Mouse (Mus musculus) limb, embryonic 12.5 days (tissue): ENCODE measurements around the gene Pkn3. TPM values are rescaled to one million over a fixed set of nuclear protein-coding genes. Genes with fewer than 3 reads are reported as not detected.

ENCODE experiments used
- ATAC-seq: fragments of 200-750 bp; cut with Nextera tagmentation; 2 replicates; pipeline ENCODE4 v1.8.0; 2017; ENCODE audit warnings: low read depth, moderate TSS enrichment; ENCODE audit not compliant: insufficient number of reproducible peaks, insufficient read depth, low FRiP score, low TSS enrichment
- H3K27ac ChIP-seq: fragments of 300-500 bp; sonication (generic); 2 replicates; pipeline ENCODE4 v1.5.1; 2016; ENCODE audit warnings: mild to moderate bottlenecking, moderate library complexity
- H3K27me3 ChIP-seq: fragments of 300-500 bp; sonication (generic); 2 replicates; pipeline ENCODE4 v1.6.1; 2016; ENCODE audit warnings: mild to moderate bottlenecking, moderate library complexity
- H3K36me3 ChIP-seq: fragments of 300-500 bp; sonication (generic); 2 replicates; pipeline ENCODE4 v1.6.1; 2016; ENCODE audit warnings: mild to moderate bottlenecking, moderate library complexity
- H3K4me1 ChIP-seq: fragments of 300-500 bp; sonication (generic); replicated peaks from 2 replicates; pipeline ENCODE4 v1.6.1; 2016
- H3K4me2 ChIP-seq: fragments of 300-500 bp; sonication (generic); 2 replicates; pipeline ENCODE4 v1.6.1; 2016; ENCODE audit warnings: mild to moderate bottlenecking, moderate library complexity
- H3K4me3 ChIP-seq: fragments of 300-500 bp; sonication (generic); replicated peaks from 2 replicates; pipeline ENCODE4 v1.5.1; 2016; ENCODE audit warnings: mild to moderate bottlenecking
- H3K9ac ChIP-seq: fragments of 300-500 bp; sonication (generic); replicated peaks from 2 replicates; pipeline ENCODE4 v1.6.1; 2016; ENCODE audit warnings: mild to moderate bottlenecking, moderate library complexity
- H3K9me3 ChIP-seq: fragments of 300-500 bp; sonication (generic); 2 replicates; pipeline ENCODE4 v1.6.1; 2016; ENCODE audit warnings: mild to moderate bottlenecking, moderate library complexity
- WGBS: fragments of 180-500 bp; shearing (Covaris S2); methylation state at CpG from one replicate; pipeline ENCODE4 v1.1.7; 2016; 5-methylcytosine and 5-hydroxymethylcytosine counted together
- polyA plus RNA-seq: library from polyadenylated mRNA; unstranded; fragments of >200 nt; fragmentation: Nextera tagmentation; extraction: Ambion mirVana; gene quantifications from 2 replicates; pipeline ENCODE4 v1.2.1, GENCODE M21; 2016

Gene Pkn3
- polyA plus RNA-seq, 1 experiment from 2014 or later = 14.1 TPM

- 38% methylated on average over 3 of the region's 3 CpGs for WGBS
- Histone ChIP-seq H3K27ac (0 out of 2 replicates have a peak overlapping the region, but pooled peaks have one; percentile 5), H3K4me2 (peak overlapping the region; percentile 85), H3K4me3 (peak overlapping the region; percentile 62; the same call in 1 of the 2 replicates), H3K36me3 (peaks cover 15% of the 10 kb centered on the region), H3K4me1 (peaks cover 43% of the 10 kb centered on the region), H3K9me3 (no peaks in the 10 kb centered on the region), H3K9ac (peak overlapping the region; percentile 34; the same call in 1 of the 2 replicates), H3K27me3 (no peaks in the 10 kb centered on the region)
- ATAC-seq = no peak
These were observed 13.2 kb upstream of the Pkn3 start for GRCm38 (mm10) chr2:30064298-30064697.

- under 1% methylated on average over 78 of the region's 101 CpGs for WGBS
- Histone ChIP-seq H3K27ac (peak overlapping the region; percentile 100), H3K9me3 (no peaks in the 10 kb centered on the region), H3K4me1 (peaks cover 40% of the 10 kb centered on the region), H3K9ac (peak overlapping the region; percentile 99), H3K36me3 (peaks cover 30% of the 10 kb centered on the region), H3K4me3 (peak overlapping the region; percentile 100), H3K27me3 (no peaks in the 10 kb centered on the region), H3K4me2 (peak overlapping the region; percentile 83)
- peak; percentile 94 for ATAC-seq
These were observed 11.2 kb upstream of the Pkn3 start for GRCm38 (mm10) chr2:30066046-30066901.

GRCm38 (mm10) chr2:30067031-30067888, 10.2 kb upstream of the Pkn3 start:
- peaks cover 34% of the 10 kb centered on the region for H3K36me3 ChIP-seq
- peak overlapping the region; percentile 100 for H3K27ac ChIP-seq
- H3K4me3 ChIP-seq = peak overlapping the region; percentile 100
- peak overlapping the region; percentile 83 for H3K4me2 ChIP-seq
- no peak for ATAC-seq
- H3K4me1 ChIP-seq = peaks cover 35% of the 10 kb centered on the region
- no peaks in the 10 kb centered on the region for H3K27me3 ChIP-seq
- WGBS = under 1% methylated on average over 52 of the region's 69 CpGs
- no peaks in the 10 kb centered on the region for H3K9me3 ChIP-seq
- H3K9ac ChIP-seq = peak overlapping the region; percentile 99

GRCm38 (mm10) chr2:30067962-30068361, 9.5 kb upstream of the Pkn3 start:
- no peaks in the 10 kb centered on the region for H3K27me3 ChIP-seq
- peak overlapping the region; percentile 83 for H3K4me2 ChIP-seq
- H3K36me3 ChIP-seq = peaks cover 41% of the 10 kb centered on the region
- ATAC-seq = no peak
- WGBS = 20% methylated on average over 7 of the region's 7 CpGs
- peak overlapping the region; percentile 99 for H3K9ac ChIP-seq
- H3K4me3 ChIP-seq = peak overlapping the region; percentile 100
- H3K27ac ChIP-seq = no peak overlapping the region
- H3K9me3 ChIP-seq = no peaks in the 10 kb centered on the region
- H3K4me1 ChIP-seq = peaks cover 35% of the 10 kb centered on the region

GRCm38 (mm10) chr2:30072875-30073274, 4.6 kb upstream of the Pkn3 start:
- ATAC-seq = no peak
- peaks cover 8% of the 10 kb centered on the region for H3K4me1 ChIP-seq
- no peak overlapping the region for H3K4me3 ChIP-seq
- H3K27ac ChIP-seq = 0 out of 2 replicates have a peak overlapping the region, but pooled peaks have one; percentile 29
- WGBS = 80% methylated on average over 7 of the region's 7 CpGs
- no peak overlapping the region for H3K9ac ChIP-seq
- no peak overlapping the region for H3K4me2 ChIP-seq
- H3K36me3 ChIP-seq = peaks cover 51% of the 10 kb centered on the region
- no peaks in the 10 kb centered on the region for H3K27me3 ChIP-seq
- H3K9me3 ChIP-seq = no peaks in the 10 kb centered on the region

- H3K36me3 ChIP-seq = peaks cover 47% of the 10 kb centered on the region
- ATAC-seq = no peak
These were observed 4.2 kb upstream of the Pkn3 start for GRCm38 (mm10) chr2:30073285-30073684.

GRCm38 (mm10) chr2:30075625-30076024, 1.9 kb upstream of the Pkn3 start:
- no peaks in the 10 kb centered on the region for H3K9me3 ChIP-seq
- H3K9ac ChIP-seq = no peak overlapping the region
- WGBS = 71% methylated on average over 3 of the region's 3 CpGs
- no peaks in the 10 kb centered on the region for H3K27me3 ChIP-seq
- H3K4me2 ChIP-seq = no peak overlapping the region
- H3K4me1 ChIP-seq = peaks cover 10% of the 10 kb centered on the region
- peaks cover 24% of the 10 kb centered on the region for H3K36me3 ChIP-seq
- ATAC-seq = no peak
- no peak overlapping the region for H3K4me3 ChIP-seq
- no peak overlapping the region for H3K27ac ChIP-seq

More at GRCm38 (mm10) chr2:30073285-30073684, 4.2 kb upstream of the Pkn3 start:
- H3K27me3 ChIP-seq = no peaks in the 10 kb centered on the region
- no peak overlapping the region for H3K9ac ChIP-seq
- no peak overlapping the region for H3K4me3 ChIP-seq
- WGBS = 87% methylated on average over 3 of the region's 3 CpGs
- H3K4me2 ChIP-seq = no peak overlapping the region
- H3K9me3 ChIP-seq = no peaks in the 10 kb centered on the region
- 0 out of 2 replicates have a peak overlapping the region, but pooled peaks have one; percentile 29 for H3K27ac ChIP-seq
- H3K4me1 ChIP-seq = peaks cover 8% of the 10 kb centered on the region

- no peaks in the 10 kb centered on the region for H3K9me3 ChIP-seq
- H3K4me1 ChIP-seq = peaks cover 10% of the 10 kb centered on the region
- WGBS = 92% methylated on average over 9 of the region's 9 CpGs
- no peak overlapping the region for H3K4me3 ChIP-seq
- no peaks in the 10 kb centered on the region for H3K27me3 ChIP-seq
- H3K9ac ChIP-seq = no peak overlapping the region
- H3K27ac ChIP-seq = no peak overlapping the region
- no peak overlapping the region for H3K4me2 ChIP-seq
- peaks cover 22% of the 10 kb centered on the region for H3K36me3 ChIP-seq
- no peak for ATAC-seq
These were observed 1.0 kb upstream of the Pkn3 start for GRCm38 (mm10) chr2:30076439-30076838.

GRCm38 (mm10) chr2:30076959-30077358, 525 bp upstream of the Pkn3 start:
- peak overlapping the region; percentile 60 for H3K4me3 ChIP-seq
- no peaks in the 10 kb centered on the region for H3K27me3 ChIP-seq
- H3K9ac ChIP-seq = no peak overlapping the region
- H3K9me3 ChIP-seq = no peaks in the 10 kb centered on the region
- H3K27ac ChIP-seq = peak overlapping the region; percentile 88
- ATAC-seq = peak; percentile 35
- H3K4me2 ChIP-seq = peak overlapping the region; percentile 82
- WGBS = 62% methylated on average over 6 of the region's 6 CpGs
- H3K36me3 ChIP-seq = peaks cover 20% of the 10 kb centered on the region
- H3K4me1 ChIP-seq = peaks cover 10% of the 10 kb centered on the region

- no peak for ATAC-seq
- 22% methylated on average over 10 of the region's 10 CpGs for WGBS
These were observed 847 bp downstream of the Pkn3 start for GRCm38 (mm10) chr2:30078349-30078712.

GRCm38 (mm10) chr2:30078760-30079159, 1.3 kb downstream of the Pkn3 start:
- H3K36me3 ChIP-seq = peaks cover 4% of the 10 kb centered on the region; the same call in 1 of the 2 replicates
- no peaks in the 10 kb centered on the region for H3K9me3 ChIP-seq
- peak overlapping the region; percentile 88 for H3K27ac ChIP-seq
- H3K4me1 ChIP-seq = peaks cover 10% of the 10 kb centered on the region
- peak overlapping the region; percentile 60; the same call in 1 of the 2 replicates for H3K4me3 ChIP-seq
- H3K27me3 ChIP-seq = no peaks in the 10 kb centered on the region
- H3K4me2 ChIP-seq = peak overlapping the region; percentile 82
- 71% methylated on average over 4 of the region's 4 CpGs for WGBS
- peak overlapping the region; percentile 65 for H3K9ac ChIP-seq
- ATAC-seq = no peak

More at GRCm38 (mm10) chr2:30078349-30078712, 847 bp downstream of the Pkn3 start:
- Histone ChIP-seq H3K36me3 (peaks cover 8% of the 10 kb centered on the region), H3K9me3 (no peaks in the 10 kb centered on the region), H3K4me1 (peaks cover 10% of the 10 kb centered on the region), H3K9ac (peak overlapping the region; percentile 65), H3K27ac (peak overlapping the region; percentile 88), H3K4me2 (peak overlapping the region; percentile 82), H3K4me3 (peak overlapping the region; percentile 60), H3K27me3 (no peaks in the 10 kb centered on the region)
